Mouse (Mus musculus): ENCODE measurements at regions not wholly inside any gene's neighbourhood (a gene's known extent, or its start where the extent isn't known, plus 50 kb on each side); places are given as distances from the start of the nearest gene placed in this dataset.

DNA sequence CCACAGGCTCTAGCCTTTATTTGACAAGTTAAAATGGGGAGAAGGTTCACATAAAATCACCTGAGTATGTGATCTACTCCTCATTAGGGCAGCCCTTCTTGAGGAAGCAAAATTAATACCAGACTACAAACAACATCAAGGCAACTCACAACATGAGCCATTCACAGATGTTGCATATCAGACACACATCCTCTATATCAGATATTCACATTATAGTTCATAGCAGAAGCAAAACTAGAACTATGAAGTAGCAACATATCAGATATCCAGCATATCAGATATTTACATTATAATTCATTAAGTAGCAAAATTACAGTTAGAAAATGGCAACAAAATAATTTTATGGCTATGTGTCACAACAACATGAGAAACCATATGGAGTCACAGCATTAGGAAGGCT lies 217.0 kb downstream of the Tle4 start:
- Histone ChIP-seq H3K36me3 (replicated peaks; ENCODE audit: insufficient read depth, low read length) (no peaks in the 10 kb centered on the region), H3K27ac (ENCODE audit: low read depth) (no peak overlapping the region), H3K4me2 (ENCODE audit: low read depth, low read length) (no peak overlapping the region), H3K9ac (replicated peaks) (no peak overlapping the region), H3K27me3 (ENCODE audit: insufficient read depth, low read length) (no peaks in the 10 kb centered on the region), H3K9me3 (ENCODE audit: low read length) (no peaks in the 10 kb centered on the region), H3K4me1 (ENCODE audit: insufficient read depth) (no peaks in the 10 kb centered on the region), H3K4me3 (ENCODE audit: low read depth, low read length) (no peak overlapping the region)
- DNase-seq (no peak), ATAC-seq (no peak)
- TF ChIP-seq CTCF (IDR thresholded peaks at IDR 0.05; ENCODE audit: low read depth) = no peak
- TF ChIP-seq EP300 (IDR thresholded peaks at IDR 0.05; ENCODE audit: low read depth) = no peak

- Histone ChIP-seq H3K27ac (ENCODE audit: low read depth) (no peak overlapping the region), H3K4me1 (ENCODE audit: insufficient read depth) (no peaks in the 10 kb centered on the region), H3K4me2 (ENCODE audit: low read depth, low read length) (no peak overlapping the region), H3K9me3 (ENCODE audit: low read length) (no peaks in the 10 kb centered on the region), H3K36me3 (replicated peaks; ENCODE audit: insufficient read depth, low read length) (no peaks in the 10 kb centered on the region), H3K27me3 (ENCODE audit: insufficient read depth, low read length) (no peaks in the 10 kb centered on the region), H3K4me3 (ENCODE audit: low read depth, low read length) (no peak overlapping the region), H3K9ac (replicated peaks) (no peak overlapping the region)
- 55% methylated on average over 5 of the region's 5 CpGs for WGBS (ENCODE audit: insufficient replicate concordance)
- ATAC-seq (no peak), DNase-seq (no peak)
- no peak for TF ChIP-seq CTCF (IDR thresholded peaks at IDR 0.05; ENCODE audit: low read depth)
- TF ChIP-seq EP300 (IDR thresholded peaks at IDR 0.05; ENCODE audit: low read depth) = no peak
Observed at GRCm38 (mm10) chr19:14387796-14388195, 210.1 kb downstream of the Tle4 start.

DNA sequence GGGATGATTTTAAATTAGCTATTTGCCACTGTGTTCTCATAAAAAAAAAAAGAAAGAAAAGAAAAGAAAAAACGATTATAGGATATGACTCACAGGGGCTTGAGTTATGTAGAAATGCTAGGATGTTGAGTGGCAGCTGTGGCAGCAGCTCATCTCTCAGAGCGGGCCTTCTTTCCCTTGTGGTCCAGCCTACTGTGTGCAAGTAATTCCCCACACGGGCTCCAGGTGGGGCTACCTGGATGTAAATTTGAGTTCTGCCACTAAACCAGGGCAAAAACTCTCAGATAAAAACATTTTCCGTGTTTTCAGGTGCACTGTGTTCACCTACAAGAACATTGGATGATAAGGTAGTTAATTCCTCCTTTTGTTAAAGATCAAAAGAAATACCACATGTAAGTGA lies 209.3 kb downstream of the Tle4 start:
- H3K27ac ChIP-seq (ENCODE audit: low read depth) = no peak overlapping the region
- no peak for TF ChIP-seq CTCF (IDR thresholded peaks at IDR 0.05; ENCODE audit: low read depth)
- no peak for TF ChIP-seq EP300 (IDR thresholded peaks at IDR 0.05; ENCODE audit: low read depth)
- H3K36me3 ChIP-seq (replicated peaks; ENCODE audit: insufficient read depth, low read length) = no peaks in the 10 kb centered on the region
- H3K27me3 ChIP-seq (ENCODE audit: insufficient read depth, low read length) = no peaks in the 10 kb centered on the region
- no peaks in the 10 kb centered on the region for H3K4me1 ChIP-seq (ENCODE audit: insufficient read depth)
- H3K9me3 ChIP-seq (ENCODE audit: low read length) = no peaks in the 10 kb centered on the region
- no peak overlapping the region for H3K4me2 ChIP-seq (ENCODE audit: low read depth, low read length)
- no peak overlapping the region for H3K9ac ChIP-seq (replicated peaks)
- ATAC-seq (no peak), DNase-seq (no peak)
- no peak overlapping the region for H3K4me3 ChIP-seq (ENCODE audit: low read depth, low read length)
- WGBS (ENCODE audit: insufficient replicate concordance) = 33% methylated on average over 4 of the region's 4 CpGs

GRCm38 (mm10) chr19:14389881-14390837 lies 207.7 kb downstream of the Tle4 start:
- WGBS (ENCODE audit: insufficient replicate concordance) = 71% methylated on average over 6 of the region's 6 CpGs
- TF ChIP-seq EP300 (IDR thresholded peaks at IDR 0.05; ENCODE audit: low read depth) (no peak), CTCF (IDR thresholded peaks at IDR 0.05; ENCODE audit: low read depth) (no peak)
- H3K36me3 ChIP-seq (replicated peaks; ENCODE audit: insufficient read depth, low read length) = no peaks in the 10 kb centered on the region
- H3K9ac ChIP-seq (replicated peaks) = no peak overlapping the region
- ATAC-seq = no peak
- H3K27ac ChIP-seq (ENCODE audit: low read depth) = no peak overlapping the region
- no peak overlapping the region for H3K4me3 ChIP-seq (ENCODE audit: low read depth, low read length)
- H3K4me2 ChIP-seq (ENCODE audit: low read depth, low read length) = no peak overlapping the region
- no peaks in the 10 kb centered on the region for H3K9me3 ChIP-seq (ENCODE audit: low read length)
- H3K4me1 ChIP-seq (ENCODE audit: insufficient read depth) = no peaks in the 10 kb centered on the region
- DNase-seq = no peak
- H3K27me3 ChIP-seq (ENCODE audit: insufficient read depth, low read length) = no peaks in the 10 kb centered on the region

- ATAC-seq = no peak
Observed at GRCm38 (mm10) chr19:14390914-14391313, 206.9 kb downstream of the Tle4 start.

More at GRCm38 (mm10) chr19:14390914-14391313, 206.9 kb downstream of the Tle4 start:
- no peaks in the 10 kb centered on the region for H3K36me3 ChIP-seq (replicated peaks; ENCODE audit: insufficient read depth, low read length)
- H3K9ac ChIP-seq (replicated peaks) = no peak overlapping the region
- H3K4me1 ChIP-seq (ENCODE audit: insufficient read depth) = no peaks in the 10 kb centered on the region
- no peaks in the 10 kb centered on the region for H3K9me3 ChIP-seq (ENCODE audit: low read length)
- no peak overlapping the region for H3K4me2 ChIP-seq (ENCODE audit: low read depth, low read length)
- no peak overlapping the region for H3K4me3 ChIP-seq (ENCODE audit: low read depth, low read length)
- H3K27ac ChIP-seq (ENCODE audit: low read depth) = no peak overlapping the region
- 52% methylated on average over 2 of the region's 2 CpGs for WGBS (ENCODE audit: insufficient replicate concordance)
- TF ChIP-seq CTCF (IDR thresholded peaks at IDR 0.05; ENCODE audit: low read depth) (no peak), EP300 (IDR thresholded peaks at IDR 0.05; ENCODE audit: low read depth) (no peak)
- no peaks in the 10 kb centered on the region for H3K27me3 ChIP-seq (ENCODE audit: insufficient read depth, low read length)
- DNase-seq = no peak
